Mouse (Mus musculus) heart, embryonic 12.5 days (tissue): ENCODE measurements around the gene Spock3. TPM values are rescaled to one million over a fixed set of nuclear protein-coding genes. Genes with fewer than 3 reads are reported as not detected.
"Not testable (repeated sequence)": the region's sequence is repeated elsewhere in the genome, so short reads cannot be mapped to it uniquely, and the experiment has no call there.

Experiments
- ATAC-seq: fragments of 200-750 bp; cut with Nextera tagmentation; 2 replicates; pipeline ENCODE4 v1.8.0; 2017; ENCODE audit warnings: moderate TSS enrichment, moderate library complexity; ENCODE audit not compliant: insufficient number of reproducible peaks, low FRiP score
- H3K27ac ChIP-seq: fragments of 300-500 bp; sonication (generic); 2 replicates; pipeline ENCODE4 v1.5.1; 2016; ENCODE audit warnings: mild to moderate bottlenecking, moderate library complexity; ENCODE audit not compliant: poor library complexity, severe bottlenecking
- H3K27me3 ChIP-seq: fragments of 300-500 bp; sonication (generic); replicated peaks from 2 replicates; pipeline ENCODE4 v1.6.1; 2016; ENCODE audit warnings: mild to moderate bottlenecking, moderate library complexity
- H3K36me3 ChIP-seq: fragments of 300-500 bp; sonication (generic); 2 replicates; pipeline ENCODE4 v1.6.1; 2016; ENCODE audit warnings: mild to moderate bottlenecking, moderate library complexity
- H3K4me1 ChIP-seq: fragments of 300-500 bp; sonication (generic); replicated peaks from 2 replicates; pipeline ENCODE4 v1.6.1; 2016; ENCODE audit warnings: mild to moderate bottlenecking
- H3K4me2 ChIP-seq: fragments of 300-500 bp; sonication (generic); 2 replicates; pipeline ENCODE4 v1.6.1; 2016; ENCODE audit warnings: mild to moderate bottlenecking, moderate library complexity
- H3K4me3 ChIP-seq: fragments of 300-500 bp; sonication (generic); 2 replicates; pipeline ENCODE4 v1.5.1; 2016; ENCODE audit warnings: mild to moderate bottlenecking
- H3K9ac ChIP-seq: fragments of 300-500 bp; sonication (generic); 2 replicates; pipeline ENCODE4 v1.6.1; 2016; ENCODE audit warnings: mild to moderate bottlenecking, moderate library complexity
- H3K9me3 ChIP-seq: fragments of 300-500 bp; sonication (generic); replicated peaks from 2 replicates; pipeline ENCODE4 v1.6.1; 2016; ENCODE audit warnings: mild to moderate bottlenecking, moderate library complexity
- WGBS: fragments of 180-500 bp; shearing (Covaris S2); methylation state at CpG from one replicate; pipeline ENCODE4 v1.1.7; 2016; 5-methylcytosine and 5-hydroxymethylcytosine counted together
- polyA plus RNA-seq: library from polyadenylated mRNA; unstranded; fragments of >200 nt; fragmentation: Nextera tagmentation; extraction: Ambion mirVana; gene quantifications from 2 replicates; pipeline ENCODE4 v1.2.1, GENCODE M21; 2016

The Spock3 gene
- polyA plus RNA-seq, 1 experiment from 2014 or later: 2.7 TPM

GRCm38 (mm10) chr8:63163861-63164260 is 213.1 kb downstream of the Spock3 start:
- not testable (repeated sequence) for H3K9ac ChIP-seq, H3K27ac ChIP-seq, H3K4me2 ChIP-seq, H3K9me3 ChIP-seq, H3K36me3 ChIP-seq, H3K4me3 ChIP-seq, H3K27me3 ChIP-seq, H3K4me1 ChIP-seq, ATAC-seq
- WGBS: 65% methylated on average over 2 of the region's 2 CpGs

- no peak for ATAC-seq
Measured at GRCm38 (mm10) chr8:63165326-63165725, 214.5 kb downstream of the Spock3 start.

GRCm38 (mm10) chr8:63169956-63170355 is 219.1 kb downstream of the Spock3 start:
- Histone ChIP-seq H3K4me1 (no peaks in the 10 kb centered on the region), H3K9ac (no peak overlapping the region), H3K4me3 (no peak overlapping the region), H3K27me3 (no peaks in the 10 kb centered on the region), H3K36me3 (no peaks in the 10 kb centered on the region), H3K27ac (no peak overlapping the region), H3K9me3 (no peaks in the 10 kb centered on the region), H3K4me2 (no peak overlapping the region)
- no peak for ATAC-seq

More at GRCm38 (mm10) chr8:63165326-63165725, 214.5 kb downstream of the Spock3 start:
- H3K9ac ChIP-seq: no peak overlapping the region
- no peak overlapping the region for H3K4me3 ChIP-seq
- H3K4me1 ChIP-seq: no peaks in the 10 kb centered on the region
- H3K27ac ChIP-seq: no peak overlapping the region
- H3K4me2 ChIP-seq: no peak overlapping the region
- no peaks in the 10 kb centered on the region for H3K27me3 ChIP-seq
- H3K36me3 ChIP-seq: no peaks in the 10 kb centered on the region
- no peaks in the 10 kb centered on the region for H3K9me3 ChIP-seq

- no peak for ATAC-seq
- H3K9me3 ChIP-seq: no peaks in the 10 kb centered on the region
- H3K27me3 ChIP-seq: no peaks in the 10 kb centered on the region
- H3K36me3 ChIP-seq: no peaks in the 10 kb centered on the region
- H3K27ac ChIP-seq: no peak overlapping the region
- 89% methylated on average over 1 of the region's 1 CpGs for WGBS
- H3K4me1 ChIP-seq: no peaks in the 10 kb centered on the region
- no peak overlapping the region for H3K4me2 ChIP-seq
- H3K9ac ChIP-seq: no peak overlapping the region
- no peak overlapping the region for H3K4me3 ChIP-seq
Measured at GRCm38 (mm10) chr8:63181272-63181671, 230.5 kb downstream of the Spock3 start.

GRCm38 (mm10) chr8:63258812-63259385 is 308.1 kb downstream of the Spock3 start:
- Histone ChIP-seq H3K4me3 (no peak overlapping the region), H3K4me2 (no peak overlapping the region), H3K9me3 (no peaks in the 10 kb centered on the region), H3K9ac (no peak overlapping the region), H3K4me1 (no peaks in the 10 kb centered on the region), H3K27ac (no peak overlapping the region), H3K27me3 (no peaks in the 10 kb centered on the region), H3K36me3 (no peaks in the 10 kb centered on the region)
- ATAC-seq: no peak

DNA sequence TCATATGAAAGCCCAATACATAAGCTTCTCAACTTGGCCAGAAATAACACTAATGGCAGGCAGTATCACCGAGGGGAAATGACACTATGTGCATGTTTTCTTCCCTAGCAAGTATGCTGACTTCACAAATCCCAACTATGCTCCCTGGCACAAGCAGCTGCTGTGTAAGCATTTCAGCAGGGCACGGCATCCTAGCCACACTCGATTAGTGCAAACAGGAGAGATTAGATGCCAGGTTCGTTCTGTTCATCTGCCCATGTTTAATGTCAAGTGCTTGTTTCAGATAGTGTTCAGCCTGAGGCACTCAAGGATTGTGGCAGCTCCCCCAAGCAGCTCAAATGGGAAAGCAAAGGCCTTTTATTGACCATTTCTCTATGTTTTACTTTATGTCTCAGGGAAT is 311.7 kb downstream of the Spock3 start:
- Histone ChIP-seq H3K4me3 (no peak overlapping the region), H3K36me3 (no peaks in the 10 kb centered on the region), H3K4me1 (no peaks in the 10 kb centered on the region), H3K9me3 (no peaks in the 10 kb centered on the region), H3K27ac (no peak overlapping the region), H3K9ac (no peak overlapping the region), H3K4me2 (0 out of 2 replicates have a peak overlapping the region, but pooled peaks have one; percentile 7), H3K27me3 (no peaks in the 10 kb centered on the region)
- WGBS: 22% methylated on average over 4 of the region's 4 CpGs
- ATAC-seq: no peak

GRCm38 (mm10) chr8:63335366-63335765 is 384.6 kb downstream of the Spock3 start:
- H3K27me3 ChIP-seq: no peaks in the 10 kb centered on the region
- no peak overlapping the region for H3K4me2 ChIP-seq
- no peak overlapping the region for H3K4me3 ChIP-seq
- H3K9ac ChIP-seq: no peak overlapping the region
- H3K4me1 ChIP-seq: no peaks in the 10 kb centered on the region
- H3K36me3 ChIP-seq: no peaks in the 10 kb centered on the region
- 94% methylated on average over 1 of the region's 1 CpGs for WGBS
- no peaks in the 10 kb centered on the region for H3K9me3 ChIP-seq
- ATAC-seq: no peak
- no peak overlapping the region for H3K27ac ChIP-seq

DNA sequence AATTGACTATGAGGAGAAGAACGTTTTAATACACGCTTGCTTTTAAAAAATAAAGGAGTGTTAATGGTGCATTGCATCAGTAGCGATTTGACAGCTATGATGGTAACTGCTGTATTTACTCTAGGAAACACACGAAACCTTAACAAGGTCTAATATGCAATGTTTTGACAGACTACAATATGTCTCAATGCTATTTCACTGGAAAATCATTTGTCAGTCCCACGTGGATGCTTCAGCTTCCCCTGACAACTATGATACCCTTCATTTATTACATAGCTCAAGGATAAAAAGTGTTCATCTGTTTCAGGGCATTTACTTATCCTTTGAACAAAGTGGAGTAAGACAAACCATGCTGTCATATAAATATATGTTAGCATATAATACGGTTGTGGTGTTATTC is 417.8 kb downstream of the Spock3 start:
- Histone ChIP-seq H3K4me3 (no peak overlapping the region), H3K9ac (no peak overlapping the region), H3K36me3 (no peaks in the 10 kb centered on the region), H3K27ac (no peak overlapping the region), H3K27me3 (no peaks in the 10 kb centered on the region), H3K4me2 (no peak overlapping the region), H3K9me3 (no peaks in the 10 kb centered on the region), H3K4me1 (no peaks in the 10 kb centered on the region)
- ATAC-seq: no peak
- WGBS: 74% methylated on average over 6 of the region's 6 CpGs

GRCm38 (mm10) chr8:63397659-63398058 is 446.9 kb downstream of the Spock3 start:
- Histone ChIP-seq H3K9me3 (no peaks in the 10 kb centered on the region), H3K36me3 (no peaks in the 10 kb centered on the region), H3K4me1 (no peaks in the 10 kb centered on the region), H3K9ac (no peak overlapping the region), H3K27ac (no peak overlapping the region), H3K4me2 (no peak overlapping the region), H3K27me3 (no peaks in the 10 kb centered on the region), H3K4me3 (no peak overlapping the region)
- no peak for ATAC-seq
